Mouse (Mus musculus) lung, postnatal 36 days (tissue): ENCODE measurements at regions not wholly inside any gene's neighbourhood (a gene's known extent, or its start where the extent isn't known, plus 50 kb on each side); places are given as distances from the start of the nearest gene placed in this dataset.

Experiments
- DNase-seq: peaks from one replicate; pipeline ENCODE4 v3.0.0; 2022; ENCODE audit warnings: mixed read lengths

DNA sequence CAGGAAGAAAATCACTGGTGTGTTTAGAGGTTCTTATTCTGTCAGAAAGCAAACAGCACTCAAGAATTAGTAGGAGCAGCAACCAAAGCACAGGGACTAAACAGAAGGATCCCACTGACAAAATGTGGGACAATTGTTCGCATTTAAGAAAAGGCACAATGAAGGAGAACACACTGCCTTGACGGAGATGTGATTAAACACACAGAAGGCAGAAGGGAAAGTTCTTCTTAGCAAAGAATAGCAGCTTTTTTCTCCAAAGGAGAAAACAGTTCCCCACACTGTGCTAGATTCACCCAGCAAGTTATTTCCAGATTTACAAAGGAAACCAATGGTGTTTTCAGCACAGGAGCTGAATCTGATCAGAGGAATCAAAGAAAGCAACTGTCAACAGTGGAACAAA is 316.5 kb downstream of the Nsun3 start:
- DNase-seq = no peak

DNA sequence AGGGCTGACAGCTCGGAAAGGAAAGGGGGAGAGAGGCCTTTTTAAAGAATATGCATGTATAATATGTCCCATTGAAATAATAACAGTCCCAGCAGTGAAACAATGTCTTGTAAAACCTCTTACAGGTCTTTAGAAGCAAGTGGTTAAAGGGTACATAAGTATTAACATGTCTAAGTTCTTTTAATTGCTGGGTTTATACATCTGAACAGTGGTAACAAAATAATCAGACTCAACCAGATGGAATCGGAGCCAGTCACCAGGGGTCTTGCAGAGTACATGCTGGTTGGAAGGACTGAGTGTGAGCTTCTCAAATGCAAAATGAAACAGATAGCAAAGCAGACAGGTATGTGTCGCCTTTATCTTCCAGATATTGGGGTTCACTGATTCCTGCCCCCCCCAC is 317.3 kb downstream of the Nsun3 start:
- no peak for DNase-seq

DNA sequence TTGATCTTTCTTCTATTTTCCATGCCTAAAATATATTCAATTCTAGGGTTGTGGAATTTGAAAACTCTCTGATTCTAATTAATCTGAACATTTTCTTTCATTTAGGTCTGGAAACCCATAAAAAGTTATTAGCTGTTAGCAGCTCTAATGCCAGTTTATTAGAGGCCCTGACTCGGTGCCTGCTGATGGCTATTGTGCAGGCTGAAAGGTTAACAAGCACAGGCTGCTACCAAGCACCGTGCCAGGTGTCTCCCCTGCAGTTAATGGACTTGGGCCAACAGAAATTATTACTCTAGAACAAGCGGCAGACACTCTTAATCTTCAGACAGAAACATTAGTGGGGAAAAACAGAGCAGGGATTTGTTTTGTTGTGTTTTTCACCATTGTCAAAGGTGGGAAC is 317.8 kb downstream of the Nsun3 start:
- no peak for DNase-seq

DNA sequence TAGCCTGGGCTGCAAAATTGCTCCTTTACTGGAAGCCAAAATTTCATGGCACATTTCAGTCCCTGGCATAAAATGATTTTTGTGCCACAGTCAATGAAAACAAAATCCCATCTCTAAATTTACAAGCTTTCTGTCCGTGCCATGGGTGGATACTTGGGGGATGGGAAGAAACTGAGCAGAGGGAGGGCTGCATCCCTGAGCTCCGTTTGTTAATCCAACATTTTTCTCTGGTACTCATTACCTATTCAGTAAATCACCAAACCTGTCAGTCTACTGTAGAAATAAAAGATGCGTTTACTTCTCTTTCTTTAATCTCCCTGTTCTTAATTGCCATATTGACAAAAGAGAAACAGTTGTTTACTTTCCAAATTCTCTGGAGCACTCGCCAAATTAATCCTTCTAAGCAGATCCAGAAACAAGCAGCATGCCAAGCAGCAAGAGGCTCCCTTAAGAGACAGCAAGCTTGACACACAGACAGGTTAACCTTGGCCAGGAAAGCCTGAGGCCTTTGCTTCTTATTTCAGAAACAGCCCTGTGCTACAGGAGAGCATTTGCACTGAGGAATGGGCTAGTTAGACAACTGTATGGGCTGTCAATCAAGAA is 326.6 kb downstream of the Nsun3 start:
- no peak for DNase-seq

DNA sequence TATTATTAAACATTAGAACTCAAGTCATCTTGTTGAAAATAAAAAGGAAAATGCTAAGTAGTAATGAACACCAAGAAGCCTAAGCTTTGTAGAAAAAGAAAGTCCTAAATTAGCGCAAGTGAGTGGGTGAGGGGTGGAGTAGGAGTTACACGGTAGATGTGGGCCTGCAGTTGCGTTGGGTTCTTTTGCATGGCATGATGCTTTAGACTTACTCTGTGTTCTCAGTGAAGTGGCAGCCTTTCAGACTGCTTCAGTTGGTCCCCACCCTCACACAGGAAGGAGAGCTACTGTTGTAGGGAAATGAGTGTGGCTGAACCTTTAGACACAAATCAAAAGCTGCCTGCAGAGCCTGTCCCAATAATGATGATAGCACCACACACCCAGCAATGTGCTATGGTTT is 336.9 kb downstream of the Nsun3 start:
- no peak for DNase-seq

DNA sequence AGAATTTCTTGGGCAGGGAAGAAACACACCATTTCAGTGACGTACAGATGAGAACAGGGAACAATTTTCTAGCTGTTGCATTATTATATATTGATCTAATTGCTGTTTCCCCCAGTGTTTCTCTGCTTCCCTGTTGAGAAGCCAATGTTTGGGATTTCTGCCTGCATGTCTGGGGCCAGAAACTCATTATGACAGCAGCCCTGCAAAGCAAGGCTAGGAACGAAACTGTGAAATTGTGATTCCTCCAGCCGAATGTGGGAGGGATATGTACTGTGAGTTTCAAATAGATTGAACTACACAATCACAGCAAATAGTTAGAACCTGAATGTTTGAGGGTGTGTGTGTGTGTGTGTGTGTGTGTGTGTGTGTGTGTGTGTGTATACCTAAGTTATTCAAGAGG is 339.2 kb downstream of the Nsun3 start:
- DNase-seq = no peak

DNA sequence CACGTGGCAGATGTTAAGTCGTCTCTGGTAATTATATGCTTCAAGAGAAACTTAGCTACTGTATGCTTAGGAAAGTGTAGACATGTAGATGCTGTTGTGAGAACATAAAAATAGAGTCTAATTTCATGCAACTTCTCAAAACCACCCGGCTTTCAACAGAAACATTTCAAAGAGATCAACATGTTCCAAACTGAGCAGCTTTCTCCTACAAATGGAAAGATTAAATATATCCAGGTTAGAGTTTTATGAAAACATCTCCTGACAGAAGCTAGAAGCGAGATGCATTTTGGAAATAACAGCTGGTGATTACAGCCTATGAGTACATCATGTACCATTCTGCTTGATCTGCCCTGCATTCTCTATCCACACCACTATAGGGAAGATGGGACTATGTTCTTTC is 345.4 kb downstream of the Nsun3 start:
- no peak for DNase-seq

DNA sequence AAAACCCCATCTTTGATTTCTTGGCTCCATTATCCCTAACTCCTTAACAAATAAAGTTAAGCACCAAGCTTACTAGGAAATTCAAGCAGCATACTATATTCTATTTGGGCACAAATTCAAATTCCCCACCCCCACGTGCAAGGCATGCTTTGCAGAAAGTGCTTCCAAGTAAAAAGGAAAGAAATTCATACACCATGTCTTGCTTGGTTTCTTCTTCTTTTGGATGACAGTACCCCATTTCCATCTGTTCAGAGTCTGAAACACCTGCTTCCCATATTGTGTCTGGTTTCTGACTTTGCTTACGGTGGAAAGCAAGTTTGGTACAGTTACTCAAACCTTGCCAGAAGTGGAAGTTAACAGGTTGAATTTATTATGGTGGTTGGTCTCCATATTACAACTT is 353.5 kb downstream of the Nsun3 start:
- no peak for DNase-seq

DNA sequence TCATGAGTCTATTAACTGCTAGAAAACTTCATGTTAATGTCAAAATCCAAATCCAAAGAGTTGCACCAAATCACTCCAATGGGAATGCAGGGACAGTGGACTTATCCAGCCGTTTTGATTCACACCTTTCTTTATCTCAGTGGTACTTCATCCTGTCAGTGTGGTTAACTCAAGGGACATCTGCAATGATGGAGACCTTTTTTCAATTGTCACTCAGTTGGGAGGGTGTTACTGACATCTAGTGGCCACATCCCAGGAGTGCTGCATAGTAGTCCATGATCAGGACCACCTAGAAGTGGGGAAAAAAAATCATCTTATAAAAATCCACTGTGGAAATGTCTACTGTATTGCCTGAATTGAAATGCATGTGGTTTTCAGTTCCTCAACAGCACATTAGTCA is 372.1 kb downstream of the Nsun3 start:
- no peak for DNase-seq

DNA sequence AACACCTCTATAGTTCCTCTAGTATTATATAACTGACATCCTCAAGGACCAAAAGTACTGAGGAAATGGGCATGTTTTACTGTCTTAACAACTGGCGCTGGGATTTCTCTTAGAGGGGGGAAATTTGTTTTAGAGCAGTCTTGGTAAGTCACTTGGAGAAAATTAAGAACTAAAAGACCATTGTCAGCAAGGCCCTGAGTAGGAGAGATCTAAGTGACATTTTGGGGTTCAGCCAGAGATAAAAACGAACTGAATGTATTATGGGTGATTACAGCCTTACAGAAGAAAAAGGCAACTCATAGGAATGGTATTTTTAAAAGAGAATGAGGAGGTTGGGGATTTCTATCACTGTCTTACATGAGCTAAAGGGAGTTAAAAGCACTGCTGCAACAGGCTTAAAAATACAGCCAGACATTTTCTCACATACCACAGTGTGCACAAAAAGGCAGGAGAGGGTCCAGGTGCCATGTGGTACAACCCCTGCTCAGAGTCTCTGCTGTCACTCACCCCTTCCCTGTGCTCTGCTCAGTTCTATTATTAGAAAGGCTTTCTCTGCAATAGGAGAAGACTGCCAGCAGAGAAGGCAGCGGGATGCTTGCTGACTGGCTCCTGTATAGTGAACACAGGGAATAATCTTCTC is 379.0 kb downstream of the Nsun3 start:
- DNase-seq = no peak

DNA sequence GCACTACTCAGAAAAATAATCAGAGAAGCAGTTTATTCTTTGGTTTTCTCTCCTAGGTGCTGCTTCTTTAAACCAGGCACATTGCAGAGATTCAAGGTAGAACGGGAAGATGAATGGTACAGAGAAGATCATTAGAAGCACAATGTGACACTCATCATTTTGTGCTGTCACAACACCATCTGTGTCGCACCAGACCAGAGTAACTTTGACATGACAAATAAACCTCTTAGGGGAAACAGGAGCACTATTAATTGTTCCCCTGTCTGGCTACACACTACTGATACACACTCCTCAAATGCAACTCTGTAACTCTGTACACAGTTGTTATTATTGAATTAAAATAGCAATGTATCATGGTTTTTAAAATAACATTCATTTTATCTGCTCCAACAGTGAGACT is 380.2 kb downstream of the Nsun3 start:
- DNase-seq = no peak

DNA sequence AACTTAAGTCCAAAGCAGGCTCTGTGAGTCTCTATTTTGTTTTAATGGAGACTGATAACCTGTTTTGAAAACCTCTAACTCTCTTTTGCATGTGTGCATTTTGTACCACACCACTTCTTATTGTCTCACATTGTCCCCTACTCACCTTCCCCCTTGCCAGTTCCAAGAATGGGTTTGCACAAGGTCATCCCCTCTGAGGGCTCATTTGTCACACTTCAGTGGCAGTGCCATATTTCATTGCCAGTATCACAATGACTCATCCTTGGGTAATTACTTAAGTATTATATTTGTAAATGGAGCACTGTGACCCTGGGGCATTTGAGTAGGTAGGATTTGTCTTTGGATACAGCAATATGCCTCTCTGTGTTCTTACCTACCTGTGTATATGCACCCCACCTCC is 429.3 kb downstream of the Nsun3 start:
- DNase-seq = no peak

DNA sequence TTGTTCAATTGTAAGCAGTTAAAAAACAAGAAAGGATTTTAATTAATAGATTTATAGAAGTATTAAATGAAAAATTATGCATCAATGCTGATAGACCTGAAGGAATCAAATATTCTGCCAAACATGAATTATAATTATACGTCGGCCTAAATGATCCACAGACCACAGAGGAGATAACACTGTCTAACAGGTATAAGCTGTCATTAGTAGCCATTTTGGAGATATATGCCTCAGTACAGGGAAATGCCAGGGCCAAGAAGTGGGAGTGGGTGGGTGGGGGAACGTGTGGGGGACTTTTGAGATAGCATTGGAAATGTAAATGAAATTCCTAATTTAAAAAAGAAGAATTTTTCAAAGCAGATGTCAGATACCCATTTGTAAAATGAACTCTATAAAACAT is 430.3 kb downstream of the Nsun3 start:
- DNase-seq = no peak

DNA sequence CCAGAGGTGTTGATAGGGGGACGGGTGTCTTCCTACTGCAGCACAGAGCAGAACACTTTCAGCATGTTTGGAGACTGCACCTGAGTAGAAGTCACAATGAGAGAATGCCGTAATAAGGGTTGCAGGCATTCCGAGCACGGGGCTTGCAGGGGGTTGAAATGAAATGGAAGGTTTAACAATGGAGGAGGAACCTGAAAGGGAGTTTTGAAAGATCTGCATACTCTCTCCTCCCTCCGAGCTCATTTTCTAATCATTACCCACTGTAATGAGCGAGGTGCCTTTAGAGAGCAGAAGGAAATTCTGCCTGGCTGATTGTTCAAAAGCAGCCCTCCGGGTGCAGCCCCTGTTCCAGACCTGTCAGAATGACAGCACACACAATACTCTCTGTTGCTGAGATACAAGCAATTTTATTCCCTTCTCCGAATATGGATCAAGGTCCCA is 430.8 kb downstream of the Nsun3 start:
- no peak for DNase-seq

DNA sequence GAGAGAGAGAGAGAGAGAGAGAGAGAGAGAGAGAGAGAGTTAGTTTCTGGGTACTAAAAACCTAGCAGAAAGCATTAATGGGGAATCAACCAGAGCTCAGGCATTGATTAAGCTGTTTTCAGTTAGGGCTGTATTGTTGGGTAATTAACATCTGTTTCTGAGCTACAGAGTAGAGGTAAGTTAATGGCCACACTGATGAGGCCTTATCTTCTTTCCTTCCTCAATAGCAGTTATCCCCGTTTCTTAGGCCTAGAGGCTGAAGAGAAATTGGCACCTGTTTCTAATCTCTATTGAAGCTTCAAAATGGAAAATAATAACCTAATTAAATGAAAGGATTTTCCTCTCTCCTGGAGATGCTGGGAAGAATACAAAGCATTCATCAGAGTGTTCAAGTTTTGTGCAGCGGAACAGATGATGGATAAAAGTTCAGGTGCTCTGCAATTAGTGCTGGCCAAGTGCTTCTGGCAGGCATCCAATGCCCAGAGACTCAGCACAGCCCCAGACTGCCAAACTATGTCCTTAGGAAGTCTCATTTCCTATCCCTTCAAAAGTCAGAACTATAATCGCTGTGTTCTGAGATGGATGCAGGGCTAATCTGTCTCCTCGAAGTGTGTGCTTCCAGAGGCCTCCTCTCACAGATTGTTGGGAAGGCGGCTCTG is 459.1 kb downstream of the Nsun3 start:
- no peak for DNase-seq

DNA sequence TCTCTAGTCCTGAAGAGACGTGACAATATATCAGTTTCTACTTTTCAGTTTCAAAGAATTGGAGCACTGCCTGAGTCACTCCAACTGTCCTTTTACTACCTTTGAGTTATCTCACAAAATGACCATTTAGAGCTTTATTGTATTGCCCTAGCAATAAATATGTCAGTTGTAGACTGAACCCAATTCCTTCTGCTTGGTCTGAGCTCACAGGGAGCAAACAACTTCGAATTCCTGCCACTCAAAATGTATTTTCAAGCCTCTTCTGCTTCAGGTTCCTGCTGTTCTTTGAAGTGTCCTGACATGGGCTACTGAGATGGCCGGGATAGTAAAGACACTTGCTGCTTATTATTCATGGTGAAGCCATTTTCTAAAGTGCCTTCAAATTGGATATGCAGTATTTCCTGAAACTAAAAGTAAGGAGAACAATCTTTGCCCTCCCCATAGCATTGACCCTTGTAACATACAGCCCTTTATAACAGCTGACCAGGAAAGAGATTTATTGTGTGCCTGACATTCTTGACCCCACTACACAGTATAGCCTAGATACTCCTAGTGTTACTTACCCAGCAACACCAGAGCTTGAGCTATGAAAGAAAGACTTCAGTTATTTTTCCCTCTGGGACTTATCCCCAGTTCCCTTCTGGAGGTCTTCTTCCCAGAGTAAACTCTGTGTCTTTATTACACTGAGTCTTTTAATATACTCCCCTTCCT is 460.9 kb downstream of the Nsun3 start:
- no peak for DNase-seq

DNA sequence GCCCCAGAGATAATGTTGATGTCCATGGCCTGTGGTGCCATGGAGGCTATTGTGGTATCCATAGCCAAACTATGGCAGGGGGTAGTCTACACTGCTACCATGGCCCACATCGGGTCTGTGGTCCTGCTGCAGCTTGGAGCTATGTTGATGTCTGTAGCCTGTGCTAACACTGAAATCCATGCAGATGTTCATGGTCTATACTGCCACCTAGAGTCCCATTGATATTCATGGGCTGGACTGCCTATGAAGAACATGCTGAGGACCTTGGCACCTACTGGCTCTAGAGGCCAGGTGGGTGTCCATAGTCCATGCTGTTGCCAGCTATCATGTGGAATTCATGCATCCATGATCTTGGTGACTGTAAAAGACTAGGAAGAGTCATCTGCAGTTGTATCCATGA is 463.8 kb downstream of the Nsun3 start:
- no peak for DNase-seq

DNA sequence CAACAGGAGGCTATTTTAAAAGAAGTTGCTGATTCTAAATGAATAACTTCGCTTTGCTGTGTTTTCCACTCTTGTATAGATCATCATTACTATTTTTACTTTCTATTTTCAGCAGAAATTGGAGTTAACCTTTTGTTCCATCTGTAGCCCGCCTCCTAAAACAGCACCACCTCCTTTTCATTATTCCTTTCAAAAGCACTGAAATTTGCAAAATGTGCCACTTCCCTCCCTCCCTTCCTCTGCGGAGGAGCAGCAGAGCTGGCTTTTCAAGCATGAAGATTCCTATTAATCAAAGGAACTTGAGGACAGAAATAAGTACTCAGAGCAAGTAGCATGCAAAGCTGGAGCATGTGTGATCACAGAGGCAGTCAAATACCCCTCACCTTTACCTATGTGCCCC is 497.7 kb downstream of the Nsun3 start:
- DNase-seq = no peak
